Mouse (Mus musculus): ENCODE data around the gene Cc2d1a. TPM values are rescaled to one million over a fixed set of nuclear protein-coding genes. Genes with fewer than 3 reads are reported as not detected.

Cc2d1a gene
- polyA plus RNA-seq, 1 experiment from 2014 or later: 27.5 TPM

DNA sequence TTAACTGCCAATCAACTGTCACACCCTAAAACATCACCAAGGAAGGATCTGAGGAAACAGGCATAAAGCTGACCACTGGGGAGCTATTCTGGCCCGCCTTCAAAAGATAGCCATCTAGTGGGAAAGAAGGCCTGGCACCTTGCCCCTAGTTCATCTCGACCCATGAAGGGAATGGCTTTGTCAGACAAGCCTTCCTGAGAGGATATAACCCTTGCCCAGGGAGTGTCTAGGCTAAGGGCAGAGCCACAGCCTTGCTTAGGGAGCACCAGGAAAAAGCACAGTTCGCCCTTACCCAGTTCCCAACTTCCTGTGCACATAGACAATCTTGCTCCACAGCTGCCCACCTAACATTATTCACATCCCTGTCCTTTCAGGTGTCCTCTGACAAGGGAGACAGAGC, 44.1 kb downstream of the Cc2d1a start:
- Histone ChIP-seq H3K4me1 (peaks cover 15% of the 10 kb centered on the region), H3K4me2 (replicated peaks) (peak overlapping the region; percentile 62), H3K36me3 (peaks cover 28% of the 10 kb centered on the region), H3K4me3 (peak overlapping the region; percentile 64), H3K27ac (0 out of 2 replicates have a peak overlapping the region, but pooled peaks have one; percentile 89), H3K27me3 (no peaks in the 10 kb centered on the region), H3K9ac (peak overlapping the region; percentile 83), H3K9me3 (no peaks in the 10 kb centered on the region)
- 59% methylated on average over 3 of the region's 3 CpGs for whole genome bisulfite sequencing
- no peak for ATAC-seq (ENCODE audit: insufficient number of reproducible peaks, insufficient read depth, low FRiP score, low TSS enrichment)

GRCm38 (mm10) chr8:84101476-84102270, 46.1 kb downstream of the Cc2d1a start:
- no peak for ATAC-seq (ENCODE audit: insufficient number of reproducible peaks, insufficient read depth, low FRiP score, low TSS enrichment)
- no peak overlapping the region for H3K4me3 ChIP-seq
- no peak overlapping the region for H3K27ac ChIP-seq
- H3K27me3 ChIP-seq: no peaks in the 10 kb centered on the region
- H3K4me1 ChIP-seq: peaks cover 15% of the 10 kb centered on the region
- H3K36me3 ChIP-seq: peaks cover 47% of the 10 kb centered on the region
- H3K9ac ChIP-seq: no peak overlapping the region
- H3K9me3 ChIP-seq: no peaks in the 10 kb centered on the region
- 90% methylated on average over 25 of the region's 25 CpGs for WGBS
- no peak overlapping the region for H3K4me2 ChIP-seq (replicated peaks)

- Histone ChIP-seq H3K4me3 (no peak overlapping the region), H3K9me3 (no peaks in the 10 kb centered on the region), H3K4me1 (peaks cover 10% of the 10 kb centered on the region), H3K36me3 (peaks cover 79% of the 10 kb centered on the region), H3K27me3 (no peaks in the 10 kb centered on the region), H3K4me2 (replicated peaks) (no peak overlapping the region), H3K9ac (no peak overlapping the region), H3K27ac (no peak overlapping the region)
- ATAC-seq (ENCODE audit: insufficient number of reproducible peaks, insufficient read depth, low FRiP score, low TSS enrichment): no peak
- WGBS: 94% methylated on average over 7 of the region's 7 CpGs
Measured at GRCm38 (mm10) chr8:84098376-84098775, 49.4 kb downstream of the Cc2d1a start.

GRCm38 (mm10) chr8:84096061-84096460, 51.7 kb downstream of the Cc2d1a start:
- no peak overlapping the region for H3K4me2 ChIP-seq (replicated peaks)
- H3K27me3 ChIP-seq: no peaks in the 10 kb centered on the region
- 68% methylated on average over 8 of the region's 8 CpGs for WGBS
- peaks cover 84% of the 10 kb centered on the region for H3K36me3 ChIP-seq
- no peak for ATAC-seq (ENCODE audit: insufficient number of reproducible peaks, insufficient read depth, low FRiP score, low TSS enrichment)
- no peak overlapping the region for H3K9ac ChIP-seq
- no peaks in the 10 kb centered on the region for H3K4me1 ChIP-seq
- H3K4me3 ChIP-seq: no peak overlapping the region
- no peak overlapping the region for H3K27ac ChIP-seq
- H3K9me3 ChIP-seq: no peaks in the 10 kb centered on the region

- Histone ChIP-seq H3K4me3 (no peak overlapping the region), H3K9ac (no peak overlapping the region), H3K9me3 (no peaks in the 10 kb centered on the region), H3K27ac (no peak overlapping the region), H3K36me3 (peaks cover 93% of the 10 kb centered on the region), H3K4me1 (no peaks in the 10 kb centered on the region), H3K4me2 (replicated peaks) (no peak overlapping the region), H3K27me3 (no peaks in the 10 kb centered on the region)
- WGBS: 89% methylated on average over 8 of the region's 8 CpGs
- no peak for ATAC-seq (ENCODE audit: insufficient number of reproducible peaks, insufficient read depth, low FRiP score, low TSS enrichment)
Measured at GRCm38 (mm10) chr8:84090585-84090984, 57.2 kb downstream of the Cc2d1a start.

DNA sequence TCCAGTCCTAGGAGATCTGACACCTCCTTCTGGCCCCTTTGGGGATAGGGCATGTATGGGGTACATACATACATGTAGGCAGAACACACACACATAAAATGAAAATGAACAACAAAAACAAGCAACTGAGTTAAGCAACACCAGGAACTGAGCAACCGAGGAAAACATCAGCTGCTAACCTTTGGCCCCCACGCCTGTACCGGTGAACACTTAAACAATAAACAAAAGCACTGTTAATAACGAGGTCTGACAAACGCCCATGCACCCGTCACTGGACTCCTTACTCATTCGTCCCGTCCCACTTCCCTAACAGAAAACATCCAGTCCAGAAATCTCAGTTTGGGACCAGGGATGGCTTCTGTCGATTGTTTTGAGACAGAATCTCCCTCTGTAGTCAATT, 58.5 kb downstream of the Cc2d1a start:
- Histone ChIP-seq H3K9me3 (no peaks in the 10 kb centered on the region), H3K27ac (no peak overlapping the region), H3K4me2 (replicated peaks) (no peak overlapping the region), H3K36me3 (peaks cover 93% of the 10 kb centered on the region), H3K27me3 (no peaks in the 10 kb centered on the region), H3K9ac (no peak overlapping the region), H3K4me1 (0 out of 2 replicates have a peak, but pooled peaks cover 2% of the 10 kb centered on the region), H3K4me3 (no peak overlapping the region)
- WGBS: 78% methylated on average over 9 of the region's 9 CpGs
- ATAC-seq (ENCODE audit: insufficient number of reproducible peaks, insufficient read depth, low FRiP score, low TSS enrichment): no peak

GRCm38 (mm10) chr8:84087821-84088220, 59.9 kb downstream of the Cc2d1a start:
- Histone ChIP-seq H3K4me1 (0 out of 2 replicates have a peak, but pooled peaks cover 2% of the 10 kb centered on the region), H3K9me3 (no peaks in the 10 kb centered on the region), H3K4me2 (replicated peaks) (no peak overlapping the region), H3K27ac (no peak overlapping the region), H3K36me3 (peaks cover 88% of the 10 kb centered on the region), H3K4me3 (no peak overlapping the region), H3K27me3 (no peaks in the 10 kb centered on the region), H3K9ac (no peak overlapping the region)
- no peak for ATAC-seq (ENCODE audit: insufficient number of reproducible peaks, insufficient read depth, low FRiP score, low TSS enrichment)
- WGBS: 98% methylated on average over 14 of the region's 14 CpGs

DNA sequence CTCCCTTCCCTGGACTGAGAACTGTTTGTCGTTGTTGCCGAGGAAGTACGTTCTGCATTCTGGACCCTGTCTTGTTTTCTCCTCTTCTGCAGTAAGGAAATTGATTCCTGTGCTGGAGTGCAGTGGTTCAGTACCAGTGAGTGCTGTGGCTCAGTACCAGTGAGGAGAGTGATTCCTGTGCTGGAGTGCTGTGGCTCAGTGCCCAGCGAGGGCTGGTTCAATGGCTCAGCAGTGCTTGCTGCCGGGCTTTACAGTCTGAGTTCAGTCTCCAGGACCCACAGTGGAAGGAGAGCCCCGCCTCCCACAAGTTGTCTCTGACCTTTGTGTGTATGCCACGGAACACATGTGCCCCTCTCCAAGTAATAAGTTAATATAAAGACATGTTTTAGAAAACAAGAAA, 60.6 kb downstream of the Cc2d1a start:
- H3K4me2 ChIP-seq (replicated peaks): no peak overlapping the region
- 88% methylated on average over 7 of the region's 7 CpGs for WGBS
- no peak overlapping the region for H3K4me3 ChIP-seq
- 0 out of 2 replicates have a peak, but pooled peaks cover 2% of the 10 kb centered on the region for H3K4me1 ChIP-seq
- H3K27me3 ChIP-seq: no peaks in the 10 kb centered on the region
- ATAC-seq (ENCODE audit: insufficient number of reproducible peaks, insufficient read depth, low FRiP score, low TSS enrichment): no peak
- no peak overlapping the region for H3K27ac ChIP-seq
- no peaks in the 10 kb centered on the region for H3K9me3 ChIP-seq
- H3K9ac ChIP-seq: no peak overlapping the region
- peaks cover 88% of the 10 kb centered on the region for H3K36me3 ChIP-seq

- Histone ChIP-seq H3K9ac (no peak overlapping the region), H3K4me1 (0 out of 2 replicates have a peak, but pooled peaks cover 2% of the 10 kb centered on the region), H3K9me3 (no peaks in the 10 kb centered on the region), H3K27me3 (no peaks in the 10 kb centered on the region), H3K4me2 (replicated peaks) (0 out of 2 replicates have a peak overlapping the region, but pooled peaks have one; percentile 7), H3K36me3 (peaks cover 89% of the 10 kb centered on the region), H3K4me3 (no peak overlapping the region), H3K27ac (0 out of 2 replicates have a peak overlapping the region, but pooled peaks have one; percentile 17)
- no peak for ATAC-seq (ENCODE audit: insufficient number of reproducible peaks, insufficient read depth, low FRiP score, low TSS enrichment)
- WGBS: 43% methylated on average over 42 of the region's 42 CpGs
Measured at GRCm38 (mm10) chr8:84084341-84085115, 63.2 kb downstream of the Cc2d1a start.

DNA sequence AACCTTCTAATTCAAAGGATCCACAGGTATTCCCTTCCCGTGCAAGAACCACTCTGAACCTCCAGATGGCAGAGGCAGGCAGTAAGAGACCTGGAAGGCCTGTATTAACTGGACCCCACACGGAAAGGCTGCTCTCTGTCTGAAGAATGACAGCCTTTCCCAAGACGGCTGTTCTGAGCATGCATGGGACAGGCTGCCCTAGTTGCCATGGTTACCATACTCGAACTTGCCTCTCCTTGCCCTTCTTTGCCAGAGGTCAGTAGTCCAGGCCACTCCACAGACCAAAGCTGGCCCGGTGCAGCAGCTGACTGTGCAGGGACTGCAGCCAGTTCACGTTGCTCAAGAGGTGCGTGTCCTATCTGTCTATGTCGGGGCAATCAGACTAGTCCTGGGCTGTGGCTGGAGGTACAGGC, 63.9 kb downstream of the Cc2d1a start:
- Histone ChIP-seq H3K27ac (no peak overlapping the region), H3K4me1 (0 out of 2 replicates have a peak, but pooled peaks cover 2% of the 10 kb centered on the region), H3K27me3 (no peaks in the 10 kb centered on the region), H3K4me2 (replicated peaks) (no peak overlapping the region), H3K9me3 (no peaks in the 10 kb centered on the region), H3K4me3 (no peak overlapping the region), H3K9ac (no peak overlapping the region), H3K36me3 (peaks cover 89% of the 10 kb centered on the region)
- 29% methylated on average over 8 of the region's 8 CpGs for WGBS
- ATAC-seq (ENCODE audit: insufficient number of reproducible peaks, insufficient read depth, low FRiP score, low TSS enrichment): no peak
